Mouse (Mus musculus): ENCODE measurements around the gene Snx32.

DNA sequence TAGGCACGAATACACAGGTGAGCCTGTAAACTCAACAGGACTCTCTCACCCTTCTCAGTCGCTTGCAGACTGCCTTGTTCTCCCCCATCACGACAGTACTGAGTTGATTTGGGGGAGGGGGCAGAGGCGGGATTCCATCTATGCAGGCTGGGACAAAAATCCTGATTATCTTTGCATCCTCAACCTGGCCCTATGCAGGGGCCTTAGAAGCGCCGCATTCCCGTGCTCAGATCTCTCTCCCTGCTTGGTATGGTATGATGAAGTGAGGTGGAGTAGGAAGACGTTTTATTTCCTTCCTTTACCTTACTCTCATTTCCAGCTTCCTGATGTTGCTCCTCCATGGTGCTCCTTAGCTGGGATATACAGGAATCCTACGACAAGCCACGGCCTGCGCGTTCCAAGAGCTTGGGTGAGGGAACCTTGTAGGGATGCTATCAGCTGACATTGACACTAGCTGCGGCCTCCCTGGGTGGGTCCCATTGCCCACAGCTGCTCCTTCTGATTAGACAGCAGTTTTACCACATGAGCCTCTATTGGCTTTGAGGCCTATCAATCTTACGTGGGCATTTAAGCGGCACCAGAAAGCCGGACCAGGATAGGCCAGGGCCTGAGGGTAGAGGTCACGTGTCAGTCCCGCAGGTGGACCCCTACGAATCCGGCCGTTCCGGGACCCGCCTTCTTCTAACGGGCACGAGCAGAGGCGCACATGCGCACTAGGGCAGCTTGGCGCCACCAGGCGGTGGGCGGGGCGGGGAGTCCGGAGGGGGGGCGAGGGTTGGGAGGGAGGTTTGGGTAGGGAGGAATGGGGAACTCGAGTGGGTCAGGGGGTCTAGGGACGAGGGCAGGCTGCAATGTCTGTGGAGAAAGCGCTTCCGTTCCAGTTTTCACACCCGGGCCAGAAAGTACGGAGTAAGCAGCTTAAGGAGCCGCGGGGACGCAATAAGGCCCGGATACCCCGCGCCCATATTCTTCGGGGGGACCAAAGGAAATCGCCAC is at the start of gene Snx32:
- peak; percentile 63; the same call in 1 of the 2 replicates for TF ChIP-seq GATA1 (IDR thresholded peaks at IDR 0.05; ENCODE audit: low read length)
- peak; percentile 70 for TF ChIP-seq TAL1 (IDR thresholded peaks at IDR 0.05; ENCODE audit: low read length)
